ENCODE assay signal across 9 mouse cellular contexts in genomic region chr7:62382391-62382790, GRCm38 (mm10). TPM values are rescaled to one million over a fixed set of nuclear protein-coding genes. Genes with fewer than 3 reads are reported as not detected.
A peak's percentile ranks its signal among the peaks of the same experiment; 100 is the strongest.
DNase-seq lines count a peak whose midpoint lies in the region; TF ChIP-seq lines count a peak whose summit lies in the region.
"Had no signal": no experiment of that assay in that cellular context is flagged by ENCODE, and none has a peak within 500 bp of the region (broad histone marks: within the 10 kb centered on the region; RNA-seq: fewer than 3 reads in every experiment).

No protein-coding gene starts in this region.

- DNase-seq in cerebellum, adult 11 months, result peak; percentile 13
- DNase-seq in cerebellum, adult 9-11 months, result no peak
- DNase-seq in urinary bladder, postnatal 14 days (ENCODE audit: low spot score), result peak; percentile 22
- DNase-seq in urinary bladder, adult 2 months (ENCODE audit: low spot score), result no peak
- peak; percentile 55 for DNase-seq in forelimb bud, embryonic 11.5 days (ENCODE audit: low read depth, low spot score)
- peak in 1 of 2 experiments; percentile 14 for DNase-seq in left cerebral cortex, adult 2 months (ENCODE audit: extremely low spot score in 1 of 2, low spot score in 2 of 2)
- DNase-seq in neural tube, embryonic 10.5 days (ENCODE audit: extremely low spot score, low spot score), result peak; percentile 26
- DNase-seq in thymus, adult 2 months, result no peak

- no peak for TF ChIP-seq POLR2A in thymus, adult 2 months (IDR thresholded peaks at IDR 0.05; ENCODE audit: control insufficient read depth, extremely low read depth, insufficient read depth, low read length, poor library complexity)

- WGBS in thymus, adult 2 months, result 12% methylated on average over 2 of the region's 2 CpGs

- intact Hi-C loops in left cerebral cortex, adult 2 months (cut with DNase I), result no loop called here

- TF ChIP-seq CTCF in left cerebral cortex, adult 2 months (IDR thresholded peaks at IDR 0.05), result peak; percentile 68
- no peak for TF ChIP-seq CTCF in thymus, adult 2 months (IDR thresholded peaks at IDR 0.05; ENCODE audit: borderline replicate concordance, control insufficient read depth, extremely low read depth, insufficient read depth, low read length, poor library complexity)

- H3K27me3 ChIP-seq in thymus, adult 2 months (ENCODE audit: control insufficient read depth, insufficient read depth, low read length), result no peaks in the 10 kb centered on the region

- no peaks in the 10 kb centered on the region for H3K4me1 ChIP-seq in thymus, adult 2 months (replicated peaks; ENCODE audit: control insufficient read depth, insufficient read depth, low read length)

- H3K4me3 ChIP-seq in left cerebral cortex, adult 2 months, result no peak overlapping the region
- no peak overlapping the region for H3K4me3 ChIP-seq in thymus, adult 2 months (ENCODE audit: control insufficient read depth, insufficient read depth, low read length)

- no peaks in the 10 kb centered on the region for H3K36me3 ChIP-seq in thymus, adult 2 months (ENCODE audit: control insufficient read depth, insufficient read depth, low read length)

- no peak overlapping the region for H3K27ac ChIP-seq in left cerebral cortex, adult 2 months
- H3K27ac ChIP-seq in thymus, adult 2 months (ENCODE audit: control insufficient read depth, insufficient read depth, low read length), result no peak overlapping the region
- H3K27ac ChIP-seq: macrophage had no signal

RNA-seq across cellular contexts. Expression of gene Magel2, which starts 5.6 kb away (rescaled TPM):
- not detected in 2 replicates for polyA plus RNA-seq in urinary bladder, adult 2 months (2012; rRNA removed)
- 1 to 10 TPM; 1.4 to 3.5 TPM for total RNA-seq in left cerebral cortex, adult 2 months (2021)
- polyA plus RNA-seq in thymus, adult 2 months (2012; rRNA removed), result 0.23 and 0.27 TPM in 2 replicates
- polyA plus RNA-seq: macrophage had no signal

RNA-seq across cellular contexts. Expression of gene Ndn, which starts 36.0 kb away (rescaled TPM):
- polyA plus RNA-seq in urinary bladder, adult 2 months (2012; rRNA removed), result 25.3 and 26.3 TPM in 2 replicates
- total RNA-seq in left cerebral cortex, adult 2 months (2021), result 100 to 1,000 TPM; 112 to 117 TPM
- polyA plus RNA-seq in thymus, adult 2 months (2012; rRNA removed), result 1.6 and 1.9 TPM in 2 replicates
- polyA plus RNA-seq: macrophage had no signal

RNA-seq across cellular contexts. Expression of gene Mkrn3, which starts 37.5 kb away (rescaled TPM):
- polyA plus RNA-seq in urinary bladder, adult 2 months (2012; rRNA removed), result 2.7 and 3.3 TPM in 2 replicates
- under 1 TPM; 0.48 to 0.75 TPM for total RNA-seq in left cerebral cortex, adult 2 months (2021)
- 0.24 and 0.36 TPM in 2 replicates for polyA plus RNA-seq in thymus, adult 2 months (2012; rRNA removed)

Comparison
In these comparisons a context has a peak if more than half of its experiments do, and no peak if none do; other contexts are left out.
1. DNase-seq: peak in cerebellum, adult 11 months (single experiment), urinary bladder, postnatal 14 days (single experiment), forelimb bud, embryonic 11.5 days (single experiment) and neural tube, embryonic 10.5 days (single experiment); none in cerebellum, adult 9-11 months (single experiment), urinary bladder, adult 2 months (single experiment) and thymus, adult 2 months (single experiment).